Mouse (Mus musculus): ENCODE data around the gene Afm. TPM values are rescaled to one million over a fixed set of nuclear protein-coding genes. Genes with fewer than 3 reads are reported as not detected.

Gene Afm
- 0.57 TPM for polyA plus RNA-seq (2014; fragmentation: Illumina TruSeq; extraction: RNeasy Lipid Tissue Mini Kit (QIAGEN cat#74804); ENCODE audit: low read depth, low replicate concordance)

DNA sequence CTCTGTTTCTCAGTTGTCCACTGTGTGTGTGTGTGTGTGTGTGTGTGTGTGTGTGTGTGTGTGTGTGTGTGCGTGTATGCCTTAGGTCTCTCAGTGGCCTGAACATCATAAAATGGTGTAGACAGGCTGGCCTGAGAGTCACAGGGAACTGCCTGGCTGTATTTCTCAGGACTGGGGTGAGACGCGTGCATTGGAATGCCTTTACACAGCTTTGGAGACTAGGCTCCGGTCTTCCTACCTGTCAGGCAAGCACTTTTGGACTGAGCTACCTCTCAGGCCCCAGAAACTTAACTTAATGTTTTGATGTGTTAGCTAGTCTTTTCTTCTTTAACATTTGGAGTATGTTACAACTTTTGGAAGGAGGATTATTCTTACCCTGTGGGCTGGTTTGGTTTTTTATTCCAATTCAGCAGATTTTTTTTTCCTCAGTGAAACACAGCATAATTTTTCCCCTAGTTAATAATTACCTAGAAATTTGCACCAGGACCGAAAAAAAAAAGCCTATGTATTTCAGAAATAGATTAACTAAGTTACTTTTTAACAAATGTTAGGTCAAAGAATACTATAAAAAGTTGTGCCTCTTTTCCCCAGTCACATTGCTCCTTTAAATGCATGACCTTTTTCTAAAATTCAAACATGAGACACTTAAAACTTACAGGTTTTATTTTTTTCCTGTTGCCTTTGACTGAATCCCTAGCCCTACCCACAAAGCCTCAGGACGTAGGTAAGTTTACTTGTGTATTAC, at the start of gene Afm:
TSS of gene Afm (plus strand) at position 577 of the 745 bp plus-strand sequence.

DNA sequence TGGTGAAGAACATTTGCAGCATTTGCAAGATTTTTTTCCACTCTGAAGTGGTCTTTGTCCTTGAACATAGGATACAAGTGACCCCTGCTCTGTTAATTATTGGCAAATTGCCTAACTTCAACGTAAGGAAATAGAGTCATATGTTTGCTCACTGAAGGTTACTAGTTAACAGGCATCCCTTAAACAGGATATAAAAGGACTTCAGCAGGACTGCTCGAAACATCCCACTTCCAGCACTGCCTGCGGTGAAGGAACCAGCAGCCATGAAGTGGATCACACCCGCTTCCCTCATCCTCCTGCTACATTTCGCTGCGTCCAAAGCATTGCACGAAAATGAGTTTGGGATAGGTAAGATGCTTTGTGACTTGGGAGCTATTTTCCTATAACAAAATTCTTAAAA, 28.2 kb upstream of the Afm start, which contains the start of gene Afp:
TSS of gene Afp (plus strand) at position 220 of the 400 bp plus-strand sequence.

DNA sequence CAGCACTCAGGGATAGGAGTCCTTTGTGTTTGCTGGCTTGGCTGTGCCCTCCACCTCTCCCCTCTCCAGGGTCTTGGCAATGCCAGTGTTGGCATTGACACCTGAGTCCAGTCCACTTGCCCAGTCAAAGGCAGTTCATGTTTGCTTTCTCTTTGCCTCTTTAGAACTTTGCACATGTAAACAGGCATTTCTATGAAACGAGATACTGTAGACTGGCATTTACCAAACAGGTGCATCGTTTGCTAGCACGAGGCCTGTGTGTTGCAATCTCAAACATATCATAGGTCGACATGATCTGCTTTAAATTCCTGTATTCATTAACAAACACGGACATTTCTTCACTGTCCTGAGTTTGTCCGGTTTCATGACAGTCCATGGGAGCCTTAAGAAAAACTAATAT, 42.0 kb downstream of the Afm start, which contains the start of gene 5830473C10Rik:
TSS of gene 5830473C10Rik (plus strand) at position 365 of the 400 bp plus-strand sequence.

Other genes starting within 250 kb of the Afm start
- gene Ankrd17, start 152.4 kb upstream of the Afm start, polyA plus RNA-seq (2014; fragmentation: Illumina TruSeq; extraction: RNeasy Lipid Tissue Mini Kit (QIAGEN cat#74804); ENCODE audit: low read depth, low replicate concordance) = 35.6 TPM
- gene Gm9958, start 151.7 kb upstream of the Afm start, polyA plus RNA-seq (2014; fragmentation: Illumina TruSeq; extraction: RNeasy Lipid Tissue Mini Kit (QIAGEN cat#74804); ENCODE audit: low read depth, low replicate concordance) = 5.1 TPM
- gene Alb, start 58.0 kb upstream of the Afm start, polyA plus RNA-seq (2014; fragmentation: Illumina TruSeq; extraction: RNeasy Lipid Tissue Mini Kit (QIAGEN cat#74804); ENCODE audit: low read depth, low replicate concordance) = 3.9 TPM
- gene Afp, start 28.2 kb upstream of the Afm start, polyA plus RNA-seq (2014; fragmentation: Illumina TruSeq; extraction: RNeasy Lipid Tissue Mini Kit (QIAGEN cat#74804); ENCODE audit: low read depth, low replicate concordance) = 0.19 TPM
- not detected for gene 5830473C10Rik, start 42.2 kb downstream of the Afm start, polyA plus RNA-seq (2014; fragmentation: Illumina TruSeq; extraction: RNeasy Lipid Tissue Mini Kit (QIAGEN cat#74804); ENCODE audit: low read depth, low replicate concordance)
- gene Rassf6, start 121.7 kb downstream of the Afm start, polyA plus RNA-seq (2014; fragmentation: Illumina TruSeq; extraction: RNeasy Lipid Tissue Mini Kit (QIAGEN cat#74804); ENCODE audit: low read depth, low replicate concordance) = 5.3 TPM
- gene Cxcl5, start 240.4 kb downstream of the Afm start, polyA plus RNA-seq (2014; fragmentation: Illumina TruSeq; extraction: RNeasy Lipid Tissue Mini Kit (QIAGEN cat#74804); ENCODE audit: low read depth, low replicate concordance) = not detected
- gene Ppbp, start 249.6 kb downstream of the Afm start, polyA plus RNA-seq (2014; fragmentation: Illumina TruSeq; extraction: RNeasy Lipid Tissue Mini Kit (QIAGEN cat#74804); ENCODE audit: low read depth, low replicate concordance) = 0.79 TPM